Mouse (Mus musculus) MEL (cell line): ENCODE data around the gene Synpo2.

Experiments
- CHD2 ChIP-seq: IDR thresholded peaks from 2 replicates; pipeline ENCODE4 v1.6.1; 2011; ENCODE audit warnings: low read length, improper control_type of control experiment
- CTCF ChIP-seq, 3 experiments: IDR thresholded peaks in 2 of 3; conservative IDR thresholded peaks in 1 of 3; 2 replicates each; pipeline ENCODE4 v1.5.1; 2011 to 2012; ENCODE audit warnings: low read length in 3 of 3, low read depth in 2 of 3, mild to moderate bottlenecking in 2 of 3, improper control_type of control experiment in 1 of 3, inconsistent platforms in 1 of 3, mixed read lengths in 1 of 3, moderate library complexity in 1 of 3; ENCODE audit not compliant: control insufficient read depth in 1 of 3, insufficient read depth in 1 of 3, poor library complexity in 1 of 3, severe bottlenecking in 1 of 3
- E2F4 ChIP-seq: IDR thresholded peaks from 2 replicates; pipeline ENCODE4 v1.6.1; 2011; ENCODE audit warnings: low read depth, low read length, improper control_type of control experiment, borderline replicate concordance
- ELF1 ChIP-seq: IDR thresholded peaks from 2 replicates; pipeline ENCODE4 v1.6.1; 2014; ENCODE audit warnings: low read depth, mild to moderate bottlenecking, inconsistent platforms, low read length, improper control_type of control experiment, moderate library complexity
- HCFC1 ChIP-seq: IDR thresholded peaks from 2 replicates; pipeline ENCODE4 v1.6.1; 2012; ENCODE audit warnings: low read depth, mild to moderate bottlenecking, inconsistent platforms, low read length, improper control_type of control experiment, moderate library complexity
- MYB ChIP-seq: IDR thresholded peaks from 2 replicates; pipeline ENCODE4 v1.6.1; 2011; ENCODE audit warnings: mild to moderate bottlenecking, low read depth, low read length, improper control_type of control experiment
- POLR2A ChIP-seq, 2 experiments: IDR thresholded peaks; 2 replicates each; pipeline ENCODE4 v1.6.1; 2011 to 2012; ENCODE audit warnings: low read length in 2 of 2, mild to moderate bottlenecking in 2 of 2, control low read depth in 1 of 2, improper control_type of control experiment in 1 of 2, low read depth in 1 of 2, moderate library complexity in 1 of 2; ENCODE audit not compliant: control insufficient read depth in 1 of 2, insufficient read depth in 1 of 2, poor library complexity in 1 of 2
- RCOR1 ChIP-seq: IDR thresholded peaks from 2 replicates; pipeline ENCODE4 v1.6.1; 2012; ENCODE audit warnings: low read depth, mild to moderate bottlenecking, inconsistent platforms, low read length, improper control_type of control experiment
- TCF12 ChIP-seq: IDR thresholded peaks from 2 replicates; pipeline ENCODE4 v1.6.1; 2014; ENCODE audit warnings: low read depth, mild to moderate bottlenecking, inconsistent platforms, low read length, improper control_type of control experiment, moderate library complexity
- USF1 ChIP-seq: IDR thresholded peaks from 2 replicates; pipeline ENCODE4 v1.6.1; 2014; ENCODE audit warnings: low read depth, mild to moderate bottlenecking, inconsistent platforms, low read length, improper control_type of control experiment, moderate library complexity
- USF2 ChIP-seq, 2 experiments: IDR thresholded peaks; 2 replicates each; pipeline ENCODE4 v1.6.1; 2011 to 2012; ENCODE audit warnings: improper control_type of control experiment in 2 of 2, low read length in 2 of 2, borderline replicate concordance in 1 of 2, inconsistent platforms in 1 of 2, low read depth in 1 of 2, mild to moderate bottlenecking in 1 of 2; ENCODE audit not compliant: insufficient read depth in 1 of 2

DNA sequence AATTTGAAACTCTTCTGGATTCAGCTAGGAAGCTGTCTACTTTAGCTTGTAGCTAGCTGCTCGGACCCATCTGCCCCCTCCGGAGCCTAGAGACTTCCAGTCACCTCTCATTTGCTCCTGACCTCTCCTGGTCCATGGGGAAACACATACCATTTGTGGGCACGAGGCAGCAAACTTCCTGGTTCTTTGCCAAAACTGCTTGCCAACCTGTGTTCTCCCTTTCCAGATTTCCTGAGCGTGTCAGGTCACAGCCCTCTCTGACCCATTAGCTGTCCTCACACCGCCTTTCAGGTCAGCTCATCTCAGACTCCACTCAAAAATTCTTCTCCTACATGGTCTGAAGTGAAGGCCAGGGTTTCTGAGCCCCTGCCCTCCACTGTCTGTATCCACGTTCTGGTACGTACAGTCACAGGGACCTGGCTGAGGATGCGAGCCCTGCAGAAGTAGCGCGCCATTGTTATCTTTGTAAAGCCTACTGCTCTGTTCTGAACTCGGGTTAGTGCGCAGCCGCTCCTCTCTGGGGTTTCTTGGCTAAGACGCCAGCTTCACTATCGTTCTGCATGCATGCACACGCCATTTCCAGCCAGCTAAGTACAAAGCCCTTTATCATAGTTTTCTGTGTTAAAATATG, 150.0 kb downstream of the Synpo2 start:
- no peak for TF ChIP-seq USF1
- no peak for TF ChIP-seq POLR2A (IDR thresholded peaks at IDR 0.05; ENCODE audit: control insufficient read depth in 1 of 2, insufficient read depth in 1 of 2, low read depth in 1 of 2, low read length in 2 of 2, poor library complexity in 1 of 2)
- TF ChIP-seq CTCF (IDR thresholded peaks at IDR 0.05 in 2 of 3, conservative IDR thresholded peaks at IDR 0.05 in 1 of 3; ENCODE audit: control insufficient read depth in 1 of 3, insufficient read depth in 1 of 3, low read depth in 2 of 3, low read length in 3 of 3, poor library complexity in 1 of 3, severe bottlenecking in 1 of 3), result no peak
- no peak for TF ChIP-seq RCOR1
- no peak for TF ChIP-seq TCF12
- no peak for TF ChIP-seq MYB
- no peak for TF ChIP-seq HCFC1
- TF ChIP-seq USF2 (IDR thresholded peaks at IDR 0.05; ENCODE audit: borderline replicate concordance in 1 of 2, insufficient read depth in 1 of 2, low read depth in 1 of 2, low read length in 2 of 2), result no peak
- no peak for TF ChIP-seq E2F4
- TF ChIP-seq ELF1, result no peak
- TF ChIP-seq CHD2, result no peak
